Mouse (Mus musculus) MEL (cell line): ENCODE measurements at regions not wholly inside any gene's neighbourhood (a gene's known extent, or its start where the extent isn't known, plus 50 kb on each side); places are given as distances from the start of the nearest gene placed in this dataset.

Experiments used
- DNase-seq: peaks from one replicate; pipeline ENCODE4 v3.0.0; 2011; ENCODE audit warnings: low read depth, low spot score
- H3K27ac ChIP-seq: 2 replicates; pipeline ENCODE4 v1.5.1; 2012; ENCODE audit warnings: low read depth, mild to moderate bottlenecking, control low read depth, low read length, moderate library complexity; ENCODE audit not compliant: control insufficient read depth
- H3K27me3 ChIP-seq, 2 experiments: fragments of 150-350 bp in 1 of 2; sonication (generic) in 1 of 2; 2 replicates each; pipeline ENCODE4 v1.6.1; 2012; ENCODE audit warnings: low read length in 2 of 2, mild to moderate bottlenecking in 2 of 2, improper control_type of control experiment in 1 of 2, moderate library complexity in 1 of 2; ENCODE audit not compliant: insufficient read depth in 2 of 2, control insufficient read depth in 1 of 2
- H3K36me3 ChIP-seq, 2 experiments: 2 replicates each; pipeline ENCODE4 v1.6.1; 2012 to 2014; ENCODE audit warnings: low read length in 2 of 2, improper control_type of control experiment in 1 of 2, inconsistent platforms in 1 of 2, mild to moderate bottlenecking in 1 of 2; ENCODE audit not compliant: insufficient read depth in 2 of 2, control insufficient read depth in 1 of 2
- H3K4me1 ChIP-seq, 2 experiments: fragments of 150-350 bp in 1 of 2; sonication (generic) in 1 of 2; 2 replicates each; pipeline ENCODE4 v1.6.1; 2012; ENCODE audit warnings: low read length in 2 of 2, improper control_type of control experiment in 1 of 2, mild to moderate bottlenecking in 1 of 2; ENCODE audit not compliant: insufficient read depth in 2 of 2, control insufficient read depth in 1 of 2
- H3K4me3 ChIP-seq, 2 experiments: fragments of 150-350 bp in 1 of 2; sonication (generic) in 1 of 2; 2 replicates each; pipeline ENCODE4 v1.5.1; 2012; ENCODE audit warnings: low read depth in 2 of 2, low read length in 2 of 2, mild to moderate bottlenecking in 2 of 2, moderate library complexity in 2 of 2, control low read depth in 1 of 2, improper control_type of control experiment in 1 of 2; ENCODE audit not compliant: control insufficient read depth in 1 of 2, insufficient read depth in 1 of 2
- H3K79me2 ChIP-seq: 2 replicates; pipeline ENCODE4 v1.6.1; 2012; ENCODE audit warnings: mild to moderate bottlenecking, low read length, moderate library complexity; ENCODE audit not compliant: control insufficient read depth, poor library complexity, insufficient read depth
- H3K9ac ChIP-seq: 2 replicates; pipeline ENCODE4 v1.6.1; 2012; ENCODE audit warnings: low read depth, mild to moderate bottlenecking, control low read depth, low read length, moderate library complexity; ENCODE audit not compliant: control insufficient read depth, poor library complexity, severe bottlenecking
- H3K9me3 ChIP-seq: fragments of 150-350 bp; sonication (generic); replicated peaks from 2 replicates; pipeline ENCODE4 v1.6.1; 2012; ENCODE audit warnings: mild to moderate bottlenecking, low read length, improper control_type of control experiment, moderate library complexity; ENCODE audit not compliant: insufficient read depth
- CHD2 ChIP-seq: IDR thresholded peaks from 2 replicates; pipeline ENCODE4 v1.6.1; 2011; ENCODE audit warnings: low read length, improper control_type of control experiment
- CTCF ChIP-seq, 3 experiments: IDR thresholded peaks in 2 of 3; conservative IDR thresholded peaks in 1 of 3; 2 replicates each; pipeline ENCODE4 v1.5.1; 2011 to 2012; ENCODE audit warnings: low read length in 3 of 3, low read depth in 2 of 3, mild to moderate bottlenecking in 2 of 3, improper control_type of control experiment in 1 of 3, inconsistent platforms in 1 of 3, mixed read lengths in 1 of 3, moderate library complexity in 1 of 3; ENCODE audit not compliant: control insufficient read depth in 1 of 3, insufficient read depth in 1 of 3, poor library complexity in 1 of 3, severe bottlenecking in 1 of 3
- E2F4 ChIP-seq: IDR thresholded peaks from 2 replicates; pipeline ENCODE4 v1.6.1; 2011; ENCODE audit warnings: low read depth, low read length, improper control_type of control experiment, borderline replicate concordance
- ETS1 ChIP-seq: IDR thresholded peaks from 2 replicates; pipeline ENCODE4 v1.6.1; 2012; ENCODE audit warnings: low read depth, mild to moderate bottlenecking, inconsistent platforms, low read length, improper control_type of control experiment, moderate library complexity
- GABPA ChIP-seq: IDR thresholded peaks from 2 replicates; pipeline ENCODE4 v1.6.1; 2012; ENCODE audit warnings: low read depth, mild to moderate bottlenecking, inconsistent platforms, low read length, improper control_type of control experiment, moderate library complexity
- JUND ChIP-seq: IDR thresholded peaks from 2 replicates; pipeline ENCODE4 v1.6.1; 2011; ENCODE audit warnings: low read depth, mild to moderate bottlenecking, improper control_type of control experiment, low read length
- KAT2A ChIP-seq: conservative IDR thresholded peaks from 2 replicates; pipeline ENCODE4 v1.6.1; 2012; ENCODE audit warnings: low read depth, low read length, improper control_type of control experiment, inconsistent platforms
- MAZ ChIP-seq: IDR thresholded peaks from 2 replicates; pipeline ENCODE4 v1.6.1; 2012; ENCODE audit warnings: low read depth, mild to moderate bottlenecking, inconsistent platforms, low read length, improper control_type of control experiment
- MEF2A ChIP-seq: IDR thresholded peaks from 2 replicates; pipeline ENCODE4 v1.6.1; 2014; ENCODE audit warnings: low read depth, mild to moderate bottlenecking, inconsistent platforms, low read length, improper control_type of control experiment; ENCODE audit not compliant: poor library complexity, insufficient replicate concordance, severe bottlenecking; ENCODE audit errors: extremely low read depth
- MXI1 ChIP-seq: IDR thresholded peaks from 2 replicates; pipeline ENCODE4 v1.6.1; 2011; ENCODE audit warnings: mild to moderate bottlenecking, low read depth, low read length, improper control_type of control experiment
- POLR2AphosphoS2 ChIP-seq: IDR thresholded peaks from 2 replicates; pipeline ENCODE4 v1.6.1; 2011; ENCODE audit warnings: low read length, improper control_type of control experiment
- RAD21 ChIP-seq: IDR thresholded peaks from 2 replicates; pipeline ENCODE4 v1.6.1; 2011; ENCODE audit warnings: mild to moderate bottlenecking, low read depth, low read length, improper control_type of control experiment
- SIN3A ChIP-seq: IDR thresholded peaks from 2 replicates; pipeline ENCODE4 v1.6.1; 2012; ENCODE audit warnings: low read length, improper control_type of control experiment, inconsistent platforms
- SMC3 ChIP-seq: IDR thresholded peaks from 2 replicates; pipeline ENCODE4 v1.6.1; 2011; ENCODE audit warnings: low read depth, low read length, improper control_type of control experiment
- USF1 ChIP-seq: IDR thresholded peaks from 2 replicates; pipeline ENCODE4 v1.6.1; 2014; ENCODE audit warnings: low read depth, mild to moderate bottlenecking, inconsistent platforms, low read length, improper control_type of control experiment, moderate library complexity
- USF2 ChIP-seq, 2 experiments: IDR thresholded peaks; 2 replicates each; pipeline ENCODE4 v1.6.1; 2011 to 2012; ENCODE audit warnings: improper control_type of control experiment in 2 of 2, low read length in 2 of 2, borderline replicate concordance in 1 of 2, inconsistent platforms in 1 of 2, low read depth in 1 of 2, mild to moderate bottlenecking in 1 of 2; ENCODE audit not compliant: insufficient read depth in 1 of 2
- ZC3H11A ChIP-seq: IDR thresholded peaks from 2 replicates; pipeline ENCODE4 v1.6.1; 2012; ENCODE audit warnings: low read depth, mild to moderate bottlenecking, inconsistent platforms, low read length, improper control_type of control experiment

- Histone ChIP-seq H3K9me3 (no peaks in the 10 kb centered on the region), H3K27me3 (no peaks in the 10 kb centered on the region), H3K27ac (no peak overlapping the region), H3K4me1 (no peaks in the 10 kb centered on the region), H3K9ac (no peak overlapping the region), H3K4me3 (no peak overlapping the region), H3K79me2 (no peaks in the 10 kb centered on the region), H3K36me3 (no peaks in the 10 kb centered on the region)
- no peak for DNase-seq
- TF ChIP-seq ZC3H11A (no peak), E2F4 (no peak), JUND (no peak), SMC3 (no peak), POLR2AphosphoS2 (no peak), RAD21 (no peak), KAT2A (no peak), MAZ (no peak), USF2 (IDR thresholded peaks at IDR 0.05; ENCODE audit: borderline replicate concordance in 1 of 2, insufficient read depth in 1 of 2, low read depth in 1 of 2, low read length in 2 of 2) (no peak), MEF2A (no peak)
Measured at GRCm38 (mm10) chr11:90873122-90873521, 185.0 kb upstream of the Tom1l1 start.

GRCm38 (mm10) chr11:90871686-90872085 is 183.5 kb upstream of the Tom1l1 start:
- Histone ChIP-seq H3K36me3 (no peaks in the 10 kb centered on the region), H3K27me3 (no peaks in the 10 kb centered on the region), H3K4me3 (no peak overlapping the region), H3K9ac (no peak overlapping the region), H3K79me2 (no peaks in the 10 kb centered on the region), H3K4me1 (no peaks in the 10 kb centered on the region)
- TF ChIP-seq ZC3H11A: no peak
- TF ChIP-seq USF2 (IDR thresholded peaks at IDR 0.05; ENCODE audit: borderline replicate concordance in 1 of 2, insufficient read depth in 1 of 2, low read depth in 1 of 2, low read length in 2 of 2): no peak
- no peak for TF ChIP-seq USF1
- TF ChIP-seq GABPA: no peak
- TF ChIP-seq MXI1: no peak
- no peak for TF ChIP-seq SIN3A
- TF ChIP-seq CHD2: no peak
- TF ChIP-seq KAT2A: no peak
- TF ChIP-seq RAD21: no peak
- TF ChIP-seq CTCF (IDR thresholded peaks at IDR 0.05 in 2 of 3, conservative IDR thresholded peaks at IDR 0.05 in 1 of 3; ENCODE audit: control insufficient read depth in 1 of 3, insufficient read depth in 1 of 3, low read depth in 2 of 3, low read length in 3 of 3, poor library complexity in 1 of 3, severe bottlenecking in 1 of 3): no peak
- TF ChIP-seq ETS1: no peak
- TF ChIP-seq POLR2AphosphoS2: no peak
- TF ChIP-seq, all 39 proteins: peak for 0
- no peak for DNase-seq
- Histone ChIP-seq H3K27ac (no peak overlapping the region), H3K9me3 (no peaks in the 10 kb centered on the region)
